Mouse (Mus musculus) midbrain, embryonic 11.5 days (tissue): ENCODE measurements at regions not wholly inside any gene's neighbourhood (a gene's known extent, or its start where the extent isn't known, plus 50 kb on each side); places are given as distances from the start of the nearest gene placed in this dataset.
A peak's percentile ranks its signal among the peaks of the same experiment; 100 is the strongest.

Experiments
- ATAC-seq: fragments of 200-750 bp; cut with Nextera tagmentation; 2 replicates; pipeline ENCODE4 v1.8.0; 2017; ENCODE audit warnings: moderate TSS enrichment, moderate library complexity; ENCODE audit not compliant: low FRiP score
- DNase-seq: peaks from one replicate; pipeline ENCODE4 v3.0.0; 2015; ENCODE audit warnings: low spot score; ENCODE audit errors: missing footprints
- H3K27ac ChIP-seq: fragments of 300-500 bp; sonication (generic); 2 replicates; pipeline ENCODE4 v1.5.1; 2014; ENCODE audit warnings: low read depth, low read length
- H3K27me3 ChIP-seq: fragments of 300-500 bp; sonication (generic); 2 replicates; pipeline ENCODE4 v1.6.1; 2014; ENCODE audit warnings: mild to moderate bottlenecking, low read length, moderate library complexity, mixed read lengths; ENCODE audit not compliant: control insufficient read depth, insufficient read depth
- H3K36me3 ChIP-seq: fragments of 300-500 bp; sonication (generic); 2 replicates; pipeline ENCODE4 v1.6.1; 2014; ENCODE audit warnings: mild to moderate bottlenecking, low read length, moderate library complexity, mixed read lengths; ENCODE audit not compliant: control insufficient read depth, insufficient read depth
- H3K4me1 ChIP-seq: fragments of 300-500 bp; sonication (generic); 2 replicates; pipeline ENCODE4 v1.6.1; 2014; ENCODE audit warnings: low read length; ENCODE audit not compliant: control insufficient read depth, insufficient read depth
- H3K4me2 ChIP-seq: fragments of 300-500 bp; sonication (generic); 2 replicates; pipeline ENCODE4 v1.6.1; 2014; ENCODE audit warnings: mild to moderate bottlenecking, moderate library complexity
- H3K4me3 ChIP-seq: fragments of 300-500 bp; sonication (generic); 2 replicates; pipeline ENCODE4 v1.5.1; 2014; ENCODE audit warnings: low read depth, low read length
- H3K9ac ChIP-seq: fragments of 300-500 bp; sonication (generic); 2 replicates; pipeline ENCODE4 v1.6.1; 2014; ENCODE audit warnings: low read length
- H3K9me3 ChIP-seq: fragments of 300-500 bp; sonication (generic); 2 replicates; pipeline ENCODE4 v1.6.1; 2016; ENCODE audit warnings: low read length; ENCODE audit not compliant: control insufficient read depth
- WGBS: fragments of 180-500 bp; shearing (Covaris S2); extraction: QIAGEN DNeasy Blood & Tissue Kit; methylation state at CpG from one replicate; pipeline ENCODE4 v1.1.7; 2014; 5-methylcytosine and 5-hydroxymethylcytosine counted together

DNA sequence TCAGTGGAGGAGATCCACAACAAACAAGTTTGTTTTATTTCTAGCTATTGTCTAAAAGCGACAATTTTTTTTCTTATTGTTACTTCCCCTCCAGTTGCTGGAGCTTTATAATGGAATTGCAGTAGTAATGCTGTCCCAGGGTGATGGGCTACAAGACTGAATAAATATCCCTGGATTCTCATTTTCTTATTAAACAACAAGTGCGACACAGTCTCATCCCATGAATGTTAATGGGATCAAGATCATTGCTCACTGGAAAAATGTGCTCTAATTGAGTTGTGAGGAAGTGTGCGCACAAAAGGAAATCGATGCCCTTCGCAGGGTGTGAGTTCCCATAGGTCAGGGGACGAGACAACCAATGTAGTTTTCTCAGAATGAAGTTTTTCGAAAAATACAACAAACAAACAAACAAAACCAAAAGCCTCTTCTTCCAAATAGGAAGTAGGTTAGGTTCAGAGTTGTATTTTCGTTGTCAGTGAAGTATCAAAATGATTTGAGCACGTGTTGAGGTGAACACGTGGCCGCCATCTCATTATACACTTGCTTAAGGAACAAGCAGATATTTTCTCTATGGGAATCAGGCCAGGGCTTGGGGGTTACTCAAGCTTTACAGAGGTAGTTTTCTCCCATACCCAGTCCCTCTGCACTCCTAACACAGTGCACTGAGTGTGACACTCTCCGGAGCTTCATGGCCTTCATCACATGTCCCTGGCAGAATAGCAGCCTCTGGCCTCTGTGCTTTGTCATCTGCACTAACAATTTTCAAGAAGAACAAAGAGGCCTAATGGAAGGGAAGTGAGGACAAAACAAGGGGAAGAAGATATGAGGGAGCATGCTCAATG, 205.7 kb downstream of the Rnf152 start:
- H3K4me1 ChIP-seq: no peaks in the 10 kb centered on the region
- H3K9me3 ChIP-seq: no peaks in the 10 kb centered on the region
- WGBS: 84% methylated on average over 12 of the region's 12 CpGs
- H3K4me2 ChIP-seq: no peak overlapping the region
- H3K27ac ChIP-seq: no peak overlapping the region
- peak; percentile 67 for ATAC-seq
- no peaks in the 10 kb centered on the region for H3K27me3 ChIP-seq
- H3K4me3 ChIP-seq: no peak overlapping the region
- no peaks in the 10 kb centered on the region for H3K36me3 ChIP-seq
- no peak for DNase-seq
- no peak overlapping the region for H3K9ac ChIP-seq

DNA sequence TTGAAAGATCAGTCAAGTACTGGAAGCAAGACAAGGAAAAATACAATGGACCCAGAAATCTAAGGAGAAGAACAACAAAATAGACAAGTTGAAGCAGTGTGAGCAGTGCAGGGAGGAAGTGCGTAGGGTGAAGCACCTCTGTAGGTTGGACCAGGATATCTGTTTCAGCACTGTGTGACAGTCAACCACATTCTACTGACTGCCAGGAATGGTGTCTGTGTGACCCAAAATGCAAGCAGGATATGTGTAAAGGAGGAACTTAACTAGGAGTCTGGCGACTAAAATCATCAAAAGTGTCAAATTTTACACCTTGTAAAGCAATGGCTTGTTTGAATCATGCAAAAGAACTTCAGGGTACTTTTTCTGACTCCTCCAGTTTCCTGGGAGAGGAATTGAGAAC, 207.7 kb downstream of the Rnf152 start:
- WGBS: 89% methylated on average over 2 of the region's 2 CpGs
- Histone ChIP-seq H3K9ac (no peak overlapping the region), H3K27me3 (no peaks in the 10 kb centered on the region), H3K4me2 (no peak overlapping the region), H3K36me3 (no peaks in the 10 kb centered on the region), H3K27ac (no peak overlapping the region), H3K4me3 (no peak overlapping the region), H3K4me1 (no peaks in the 10 kb centered on the region), H3K9me3 (no peaks in the 10 kb centered on the region)
- no peak for DNase-seq
- no peak for ATAC-seq

DNA sequence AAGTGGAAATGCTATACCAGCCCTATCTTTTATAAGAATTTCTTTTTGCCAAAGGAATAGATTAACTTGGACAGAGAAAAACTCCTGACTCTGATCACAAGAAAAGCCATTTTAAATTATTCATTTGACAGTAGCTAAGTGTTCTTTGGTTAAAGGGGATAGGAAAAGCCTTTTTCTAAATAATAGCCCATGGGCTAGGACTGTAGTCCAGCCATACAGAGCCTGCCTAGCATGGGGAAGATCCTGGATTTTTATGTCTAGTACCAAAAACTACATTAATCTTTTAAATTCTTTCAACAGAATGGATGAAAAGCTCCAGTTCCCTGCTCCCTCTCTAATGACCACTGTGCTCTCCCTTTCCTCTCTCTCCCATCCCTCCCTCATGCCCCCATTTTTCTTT, 208.5 kb downstream of the Rnf152 start:
- H3K4me3 ChIP-seq: no peak overlapping the region
- no peak overlapping the region for H3K27ac ChIP-seq
- H3K36me3 ChIP-seq: no peaks in the 10 kb centered on the region
- no peaks in the 10 kb centered on the region for H3K9me3 ChIP-seq
- H3K9ac ChIP-seq: no peak overlapping the region
- no peaks in the 10 kb centered on the region for H3K27me3 ChIP-seq
- ATAC-seq: no peak
- no peaks in the 10 kb centered on the region for H3K4me1 ChIP-seq
- no peak for DNase-seq
- no peak overlapping the region for H3K4me2 ChIP-seq

DNA sequence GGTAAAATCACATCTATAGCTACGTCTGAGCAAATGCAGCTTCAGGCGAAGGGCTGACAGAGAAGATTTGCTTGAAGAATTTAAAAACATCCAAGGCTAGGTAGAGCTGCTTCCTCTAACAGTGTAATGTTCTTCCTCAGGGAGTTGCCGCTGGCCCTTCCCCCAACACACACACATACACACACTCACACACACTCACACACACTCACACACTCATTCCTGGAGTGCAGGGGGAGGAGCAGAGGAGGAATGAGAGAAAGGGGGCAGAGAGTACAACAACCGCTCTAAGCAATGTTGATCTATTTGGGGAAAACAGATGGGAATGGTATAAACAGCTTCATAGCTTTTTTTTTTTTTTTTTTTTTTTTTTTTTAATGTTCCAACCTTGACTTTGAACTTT, 232.6 kb downstream of the Rnf152 start:
- H3K27ac ChIP-seq: no peak overlapping the region
- no peak overlapping the region for H3K9ac ChIP-seq
- no peak overlapping the region for H3K4me3 ChIP-seq
- ATAC-seq (no peak), DNase-seq (no peak)
- H3K36me3 ChIP-seq: no peaks in the 10 kb centered on the region
- no peaks in the 10 kb centered on the region for H3K27me3 ChIP-seq
- H3K4me1 ChIP-seq: no peaks in the 10 kb centered on the region
- no peaks in the 10 kb centered on the region for H3K9me3 ChIP-seq
- 81% methylated on average over 4 of the region's 4 CpGs for WGBS
- no peak overlapping the region for H3K4me2 ChIP-seq

DNA sequence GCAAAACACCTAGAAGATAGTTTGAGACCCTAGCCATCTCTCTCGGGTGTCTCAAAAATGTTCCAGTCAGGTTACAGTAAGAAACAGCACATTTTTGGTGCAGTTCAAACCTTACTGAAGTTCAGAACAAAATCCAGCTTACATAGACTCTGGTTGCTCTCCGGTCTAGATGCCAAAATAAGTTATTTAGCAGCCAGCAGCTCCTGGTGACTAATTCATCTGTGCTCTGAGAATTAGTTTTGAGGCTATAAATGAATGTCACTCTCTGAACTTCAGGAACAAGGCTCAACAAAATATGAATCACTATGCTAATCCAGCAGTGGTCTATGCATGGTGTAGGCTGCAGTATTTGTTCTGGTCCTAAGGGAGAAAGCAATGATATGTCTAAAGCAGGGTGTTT, 238.6 kb downstream of the Rnf152 start:
- WGBS: 92% methylated on average over 2 of the region's 2 CpGs

DNA sequence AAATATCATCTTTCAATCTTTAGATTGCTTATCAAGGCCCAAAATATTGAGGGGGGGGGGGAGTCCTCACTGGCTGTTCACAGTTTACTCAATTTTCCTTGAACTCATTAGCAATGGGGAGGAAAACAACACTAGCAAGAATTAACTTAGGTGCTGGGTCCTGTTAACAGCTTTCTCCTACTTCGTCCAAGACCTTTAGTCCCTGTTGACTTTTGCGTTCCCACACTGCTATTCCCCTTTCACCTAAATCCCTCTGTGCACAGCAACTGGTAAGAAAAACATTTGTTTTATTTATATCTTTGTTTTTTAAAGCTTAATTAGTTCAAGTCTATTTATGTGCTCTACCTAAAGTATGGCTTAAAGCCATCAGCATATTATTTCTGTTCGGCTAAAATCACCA, 240.3 kb downstream of the Rnf152 start:
- DNase-seq (no peak), ATAC-seq (no peak)
- H3K4me1 ChIP-seq: no peaks in the 10 kb centered on the region; the same call in 1 of the 2 replicates
- H3K27ac ChIP-seq: no peak overlapping the region
- no peak overlapping the region for H3K9ac ChIP-seq
- no peaks in the 10 kb centered on the region for H3K27me3 ChIP-seq
- WGBS: 81% methylated on average over 3 of the region's 3 CpGs
- no peak overlapping the region for H3K4me2 ChIP-seq
- no peak overlapping the region for H3K4me3 ChIP-seq
- no peaks in the 10 kb centered on the region for H3K36me3 ChIP-seq
- H3K9me3 ChIP-seq: no peaks in the 10 kb centered on the region

More for the DNA sequence above, 238.6 kb downstream of the Rnf152 start:
- Histone ChIP-seq H3K9me3 (no peaks in the 10 kb centered on the region), H3K4me2 (no peak overlapping the region), H3K27me3 (no peaks in the 10 kb centered on the region), H3K4me3 (no peak overlapping the region), H3K27ac (no peak overlapping the region), H3K9ac (no peak overlapping the region), H3K36me3 (no peaks in the 10 kb centered on the region), H3K4me1 (no peaks in the 10 kb centered on the region)
- no peak for DNase-seq
- no peak for ATAC-seq

DNA sequence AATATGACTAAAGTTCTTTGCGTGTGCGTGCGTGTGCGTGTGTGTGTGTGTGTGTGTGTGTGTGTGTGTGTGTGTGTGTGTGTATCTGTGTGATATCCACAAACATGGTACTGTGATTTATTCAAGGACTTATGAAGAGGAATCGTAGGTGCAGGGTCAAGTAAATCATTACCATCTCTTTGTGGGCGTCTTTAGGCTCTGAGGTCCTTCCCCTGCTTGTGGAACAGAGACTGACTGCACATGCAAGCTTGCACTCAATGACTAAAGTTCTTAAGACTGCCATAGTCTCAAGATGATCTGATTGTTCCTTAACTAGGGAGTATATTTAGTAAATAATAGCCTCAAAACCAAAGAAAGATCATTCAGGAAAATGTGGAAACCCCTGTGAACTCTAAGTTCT, 241.1 kb downstream of the Rnf152 start:
- Histone ChIP-seq H3K9me3 (no peaks in the 10 kb centered on the region), H3K27me3 (no peaks in the 10 kb centered on the region), H3K4me3 (no peak overlapping the region), H3K4me1 (no peaks in the 10 kb centered on the region; the same call in 1 of the 2 replicates), H3K27ac (no peak overlapping the region), H3K4me2 (no peak overlapping the region), H3K9ac (no peak overlapping the region), H3K36me3 (no peaks in the 10 kb centered on the region)
- no peak for DNase-seq
- ATAC-seq: no peak
- 82% methylated on average over 6 of the region's 6 CpGs for WGBS

DNA sequence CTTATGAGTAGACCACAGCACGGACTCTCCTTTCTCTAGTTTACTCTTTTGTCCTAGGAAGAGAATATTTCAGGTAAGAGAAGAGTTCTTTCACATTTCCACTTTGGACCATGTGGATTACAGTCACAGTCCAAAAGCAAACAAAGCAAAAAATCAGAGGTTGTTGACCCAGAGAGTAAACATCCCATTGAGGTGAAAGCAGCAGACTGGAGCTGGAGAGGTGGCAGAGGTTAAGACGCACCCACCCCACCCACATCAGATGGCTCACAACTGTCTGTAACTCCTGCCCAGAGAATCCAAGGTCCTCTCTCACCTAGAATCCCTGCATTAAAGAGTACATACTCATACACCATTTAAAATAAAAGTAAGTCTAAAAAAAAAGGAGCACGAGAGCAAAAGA, 241.7 kb downstream of the Rnf152 start:
- H3K4me2 ChIP-seq: no peak overlapping the region
- no peaks in the 10 kb centered on the region for H3K36me3 ChIP-seq
- ATAC-seq (no peak), DNase-seq (no peak)
- no peak overlapping the region for H3K9ac ChIP-seq
- H3K27ac ChIP-seq: no peak overlapping the region
- H3K4me1 ChIP-seq: no peaks in the 10 kb centered on the region; the same call in 1 of the 2 replicates
- WGBS: 91% methylated on average over 3 of the region's 3 CpGs
- H3K4me3 ChIP-seq: no peak overlapping the region
- H3K27me3 ChIP-seq: no peaks in the 10 kb centered on the region
- no peaks in the 10 kb centered on the region for H3K9me3 ChIP-seq

DNA sequence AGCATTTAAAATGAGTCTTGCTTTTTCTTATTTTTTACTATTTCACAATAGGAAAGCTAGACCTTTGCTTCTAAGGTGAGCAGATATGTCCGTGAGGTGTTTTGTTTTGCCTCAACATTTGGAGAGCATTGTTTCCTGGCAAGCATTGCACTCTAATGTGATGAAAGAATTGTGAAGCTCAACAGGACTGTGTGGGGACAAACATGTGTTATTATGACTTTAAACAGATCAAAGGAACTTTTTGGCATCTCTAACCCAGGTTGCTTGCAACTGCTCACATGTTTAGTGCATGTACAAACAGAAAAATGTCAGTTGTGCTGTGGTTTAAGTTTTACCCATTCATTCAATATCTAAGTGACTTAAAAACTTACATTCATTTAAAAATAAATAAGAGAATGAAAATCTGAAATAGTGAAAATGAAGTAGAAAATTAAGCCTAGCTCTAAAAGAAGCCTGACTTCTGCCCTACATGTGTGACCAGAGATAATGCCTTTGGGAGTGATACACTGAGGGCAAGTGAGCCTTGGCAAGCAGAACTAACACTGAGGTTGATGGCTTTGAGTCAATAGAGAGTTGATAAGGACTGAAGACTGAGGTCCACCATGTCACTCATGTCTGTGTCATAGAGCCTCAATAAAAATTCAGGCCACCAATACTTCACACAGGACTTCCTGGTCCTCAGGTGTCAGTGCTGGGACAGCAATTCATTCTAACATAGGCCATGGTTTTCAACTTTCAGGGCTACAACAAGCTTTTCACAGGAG, 243.6 kb downstream of the Rnf152 start:
- Histone ChIP-seq H3K4me3 (no peak overlapping the region), H3K9ac (no peak overlapping the region), H3K4me2 (no peak overlapping the region), H3K27me3 (no peaks in the 10 kb centered on the region), H3K27ac (no peak overlapping the region), H3K36me3 (no peaks in the 10 kb centered on the region), H3K9me3 (no peaks in the 10 kb centered on the region), H3K4me1 (no peaks in the 10 kb centered on the region; the same call in 1 of the 2 replicates)
- 88% methylated on average over 1 of the region's 1 CpGs for WGBS
- ATAC-seq: no peak
- DNase-seq: no peak
